In the genomic region with DNA sequence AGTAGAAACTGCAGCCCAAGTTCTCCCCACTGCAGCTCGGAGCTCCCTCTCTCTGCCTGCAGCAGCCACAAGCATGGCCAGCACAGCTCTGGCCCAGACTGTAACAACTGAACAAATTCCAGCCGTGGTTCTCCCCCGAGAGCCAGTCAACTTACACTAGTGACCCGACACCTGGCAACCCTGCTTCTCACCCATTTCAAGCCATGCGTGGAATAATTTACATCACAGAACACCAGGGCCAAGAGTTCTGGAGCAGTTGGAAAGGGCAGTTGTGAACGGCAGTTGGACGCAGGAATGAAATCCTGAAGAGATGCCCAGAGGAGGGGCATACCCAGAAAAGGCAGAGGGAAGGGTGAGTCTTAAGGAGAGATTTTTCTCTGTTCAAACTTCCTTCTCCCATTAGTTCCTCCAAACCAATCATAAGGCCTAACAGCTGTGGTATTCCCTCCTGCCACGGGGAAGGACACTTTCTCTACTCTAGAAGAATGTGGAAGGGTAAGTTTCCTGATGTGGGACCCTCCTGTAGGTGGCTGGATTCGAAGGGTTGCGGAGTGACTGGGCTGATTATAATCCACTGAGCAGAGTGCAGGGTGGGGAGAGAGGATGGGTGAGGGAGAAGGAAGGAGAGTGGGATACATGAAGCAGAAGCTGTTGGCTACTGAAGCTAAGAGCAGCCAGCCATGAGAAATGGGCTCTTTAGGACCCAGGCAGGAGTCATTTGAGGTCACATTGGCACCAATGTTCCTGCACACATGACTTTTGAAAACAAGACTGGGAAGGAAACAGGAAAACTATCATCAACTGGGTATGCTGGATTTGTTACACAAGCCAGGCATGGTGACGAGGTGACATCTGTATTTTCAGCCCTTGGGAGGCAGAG, we compare ENCODE assay signal across 8 mouse cellular contexts. TPM values are rescaled to one million over a fixed set of nuclear protein-coding genes. Genes with fewer than 3 reads are reported as not detected.
DNase-seq lines count a peak whose midpoint lies in the region; ATAC-seq and TF ChIP-seq lines count a peak whose summit lies in the region.

No protein-coding gene starts in this region.

- peaks cover 14% of the 10 kb centered on the region for H3K36me3 ChIP-seq in forebrain, embryonic 14.5 days (ENCODE audit: control insufficient read depth, insufficient read depth, low read length)
- peaks cover 8% of the 10 kb centered on the region for H3K36me3 ChIP-seq in midbrain, embryonic 16.5 days (ENCODE audit: control insufficient read depth, insufficient read depth, low read length)
- H3K36me3 ChIP-seq in thymus, adult 2 months (ENCODE audit: control insufficient read depth, insufficient read depth, low read length): no peaks in the 10 kb centered on the region

- no peak overlapping the region for H3K4me2 ChIP-seq in forebrain, embryonic 14.5 days (ENCODE audit: low read length)
- no peak overlapping the region for H3K4me2 ChIP-seq in midbrain, embryonic 16.5 days (ENCODE audit: low read length)

- 81% methylated on average over 11 of the region's 11 CpGs for WGBS in forebrain, embryonic 14.5 days
- WGBS in midbrain, embryonic 16.5 days: 75% methylated on average over 11 of the region's 11 CpGs
- 94% methylated on average over 11 of the region's 11 CpGs for WGBS in thymus, adult 2 months

- no peak for TF ChIP-seq POLR2A in thymus, adult 2 months (IDR thresholded peaks at IDR 0.05; ENCODE audit: control insufficient read depth, extremely low read depth, insufficient read depth, low read length, poor library complexity)

- no peak for DNase-seq in layer of hippocampus, adult 2 months (ENCODE audit: low spot score in 2 of 2)
- no peak for DNase-seq in layer of hippocampus, postnatal 25 days (ENCODE audit: extremely low spot score in 1 of 2, low spot score in 1 of 2)
- peak; percentile 71 for DNase-seq in fibroblast of lung, adult 2 months (ENCODE audit: low read depth)
- peak; percentile 81 for DNase-seq in kidney, adult 9 months
- DNase-seq in lung, postnatal 36 days: peak; percentile 78
- no peak for DNase-seq in forebrain, embryonic 14.5 days (ENCODE audit: low spot score)
- DNase-seq in thymus, adult 2 months: no peak

- H3K4me1 ChIP-seq in forebrain, embryonic 14.5 days (ENCODE audit: control insufficient read depth, insufficient read depth, low read length): no peaks in the 10 kb centered on the region
- no peaks in the 10 kb centered on the region for H3K4me1 ChIP-seq in midbrain, embryonic 16.5 days (ENCODE audit: control insufficient read depth, insufficient read depth, low read length)
- H3K4me1 ChIP-seq in thymus, adult 2 months (replicated peaks; ENCODE audit: control insufficient read depth, insufficient read depth, low read length): peaks cover 30% of the 10 kb centered on the region

- no peak for TF ChIP-seq CTCF in layer of hippocampus, adult 2 months (conservative IDR thresholded peaks at IDR 0.05)
- no peak for TF ChIP-seq CTCF in thymus, adult 2 months (IDR thresholded peaks at IDR 0.05; ENCODE audit: borderline replicate concordance, control insufficient read depth, extremely low read depth, insufficient read depth, low read length, poor library complexity)

- ATAC-seq in forebrain, embryonic 14.5 days: no peak
- ATAC-seq in midbrain, embryonic 16.5 days: no peak

- no peaks in the 10 kb centered on the region for H3K27me3 ChIP-seq in forebrain, embryonic 14.5 days (replicated peaks; ENCODE audit: control insufficient read depth, insufficient read depth, low read length)
- no peaks in the 10 kb centered on the region for H3K27me3 ChIP-seq in midbrain, embryonic 16.5 days (ENCODE audit: control insufficient read depth, insufficient read depth, low read depth, low read length)
- H3K27me3 ChIP-seq in thymus, adult 2 months (ENCODE audit: control insufficient read depth, insufficient read depth, low read length): no peaks in the 10 kb centered on the region

- H3K27ac ChIP-seq in layer of hippocampus, adult 2 months: peak overlapping the region; percentile 36; the same call in 1 of the 2 replicates
- no peak overlapping the region for H3K27ac ChIP-seq in forebrain, embryonic 14.5 days (ENCODE audit: low read depth, low read length)
- H3K27ac ChIP-seq in midbrain, embryonic 16.5 days (ENCODE audit: low read length): no peak overlapping the region
- H3K27ac ChIP-seq in thymus, adult 2 months (ENCODE audit: control insufficient read depth, insufficient read depth, low read length): no peak overlapping the region

- H3K9me3 ChIP-seq in forebrain, embryonic 14.5 days (replicated peaks; ENCODE audit: control insufficient read depth, low read length): no peaks in the 10 kb centered on the region
- H3K9me3 ChIP-seq in midbrain, embryonic 16.5 days (replicated peaks; ENCODE audit: control insufficient read depth, low read length, poor library complexity, severe bottlenecking): no peaks in the 10 kb centered on the region

- H3K9ac ChIP-seq in forebrain, embryonic 14.5 days (ENCODE audit: low read length): no peak overlapping the region
- no peak overlapping the region for H3K9ac ChIP-seq in midbrain, embryonic 16.5 days (ENCODE audit: low read depth, low read length)

- H3K4me3 ChIP-seq in layer of hippocampus, adult 2 months: no peak overlapping the region
- no peak overlapping the region for H3K4me3 ChIP-seq in forebrain, embryonic 14.5 days (ENCODE audit: low read depth, low read length)
- no peak overlapping the region for H3K4me3 ChIP-seq in midbrain, embryonic 16.5 days (ENCODE audit: low read depth, low read length)
- H3K4me3 ChIP-seq in thymus, adult 2 months (ENCODE audit: control insufficient read depth, insufficient read depth, low read length): no peak overlapping the region

RNA-seq across cellular contexts. Expression of a gene that starts 25.9 kb away (rescaled TPM):
- 10 to 100 TPM; 56.1 to 61.3 TPM for total RNA-seq in layer of hippocampus, adult 2 months (2021)
- total RNA-seq in layer of hippocampus, postnatal 25 days (2021): 10 to 100 TPM; 47.5 to 60.3 TPM
- polyA plus RNA-seq in forebrain, embryonic 14.5 days (2014; fragmentation: Nextera tagmentation; extraction: Ambion mirVana): 7.5 and 8.5 TPM in 2 replicates
- 9.5 and 10.9 TPM in 2 replicates for polyA plus RNA-seq in midbrain, embryonic 16.5 days (2015; fragmentation: Nextera tagmentation; extraction: Ambion mirVana)
- polyA plus RNA-seq in thymus, adult 2 months (2012; rRNA removed): 19.3 and 28.1 TPM in 2 replicates

RNA-seq across cellular contexts. Expression of a gene that starts 49.9 kb away (rescaled TPM):
- 10 to 100 TPM; 42.8 to 51.2 TPM for total RNA-seq in layer of hippocampus, adult 2 months (2021)
- 10 to 100 TPM; 51.4 to 53.8 TPM for total RNA-seq in layer of hippocampus, postnatal 25 days (2021)
- polyA plus RNA-seq in forebrain, embryonic 14.5 days (2014; fragmentation: Nextera tagmentation; extraction: Ambion mirVana): 108 and 110 TPM in 2 replicates
- 78.4 and 84.2 TPM in 2 replicates for polyA plus RNA-seq in midbrain, embryonic 16.5 days (2015; fragmentation: Nextera tagmentation; extraction: Ambion mirVana)
- 30.7 and 33.8 TPM in 2 replicates for polyA plus RNA-seq in thymus, adult 2 months (2012; rRNA removed)

RNA-seq across cellular contexts. Expression of a gene that starts 58.1 kb away (rescaled TPM):
- total RNA-seq in layer of hippocampus, adult 2 months (2021): 10 to 100 TPM; 27.3 to 36.3 TPM
- 10 to 100 TPM; 34.6 to 36.7 TPM for total RNA-seq in layer of hippocampus, postnatal 25 days (2021)
- polyA plus RNA-seq in forebrain, embryonic 14.5 days (2014; fragmentation: Nextera tagmentation; extraction: Ambion mirVana): 66.4 TPM in 2 replicates
- polyA plus RNA-seq in midbrain, embryonic 16.5 days (2015; fragmentation: Nextera tagmentation; extraction: Ambion mirVana): 49.5 and 52.6 TPM in 2 replicates
- polyA plus RNA-seq in thymus, adult 2 months (2012; rRNA removed): 23.7 and 28.5 TPM in 2 replicates

RNA-seq across cellular contexts. Expression of a gene that starts 59.9 kb away (rescaled TPM):
- 10 to 100 TPM in 1 of 2 experiments, 1 to 10 TPM in 1; 8.7 to 10.7 TPM for total RNA-seq in layer of hippocampus, adult 2 months (2021)
- total RNA-seq in layer of hippocampus, postnatal 25 days (2021): 10 to 100 TPM in 1 of 2 experiments, 1 to 10 TPM in 1; 7.5 to 10.5 TPM
- 63.9 and 89.9 TPM in 2 replicates for polyA plus RNA-seq in forebrain, embryonic 14.5 days (2014; fragmentation: Nextera tagmentation; extraction: Ambion mirVana)
- polyA plus RNA-seq in midbrain, embryonic 16.5 days (2015; fragmentation: Nextera tagmentation; extraction: Ambion mirVana): 48.1 and 53.7 TPM in 2 replicates
- polyA plus RNA-seq in thymus, adult 2 months (2012; rRNA removed): 106 TPM in 2 replicates

Comparison
In these comparisons a context has a peak if more than half of its experiments do, and no peak if none do; other contexts are left out.
1. DNase-seq: peak in fibroblast of lung, adult 2 months (single experiment), kidney, adult 9 months (single experiment) and lung, postnatal 36 days (single experiment); none in layer of hippocampus, adult 2 months (0 of 2), layer of hippocampus, postnatal 25 days (0 of 2), forebrain, embryonic 14.5 days (single experiment) and thymus, adult 2 months (single experiment).